Comparison of ENCODE assay signal across 24 mouse cellular contexts in genomic region chr3:60135801-60136200, GRCm38 (mm10). TPM values are rescaled to one million over a fixed set of nuclear protein-coding genes. Genes with fewer than 3 reads are reported as not detected.
DNase-seq lines count a peak whose midpoint lies in the region; ATAC-seq and TF ChIP-seq lines count a peak whose summit lies in the region.
"Had no signal": no experiment of that assay in that cellular context is flagged by ENCODE, and none has a peak within 500 bp of the region (broad histone marks: within the 10 kb centered on the region; RNA-seq: fewer than 3 reads in every experiment).

No protein-coding gene starts in this region.

- no peak overlapping the region for H3K4me2 ChIP-seq in embryonic facial prominence, embryonic 11.5 days (ENCODE audit: low read depth, low read length)
- H3K4me2 ChIP-seq in embryonic facial prominence, embryonic 15.5 days (replicated peaks): no peak overlapping the region
- H3K4me2 ChIP-seq in heart, embryonic 11.5 days: no peak overlapping the region
- no peak overlapping the region for H3K4me2 ChIP-seq in hindbrain, postnatal 0 days (ENCODE audit: low read depth, low read length)
- H3K4me2 ChIP-seq: forebrain, embryonic 15.5 days; hindbrain, embryonic 12.5 days had no signal

- DNase-seq in embryonic facial prominence, embryonic 11.5 days (ENCODE audit: low spot score): peak; percentile 38
- DNase-seq in embryonic facial prominence, embryonic 10.5 days (ENCODE audit: low spot score): no peak
- peak; percentile 32 for DNase-seq in 3T3-L1 (ENCODE audit: low read depth, low spot score)
- DNase-seq in Patski (ENCODE audit: low read depth, low spot score): no peak
- no peak for DNase-seq in heart, adult 9 months (ENCODE audit: low spot score in 2 of 2)
- DNase-seq in hindbrain, postnatal 0 days (ENCODE audit: low spot score): no peak
- DNase-seq: adrenal gland, postnatal 14 days; cerebellum, adult 11-12 months; cerebellum, adult 9-11 months; cerebellum, postnatal 36 days; gastrocnemius, postnatal 14 days; heart, postnatal 10 days; heart, postnatal 4 days; kidney, adult 2 months had no signal

- POLR2A ChIA-PET in Patski (lab: Charles Lee): no interaction called here

- CTCF ChIA-PET in Patski (lab: Charles Lee): interaction anchor here (1.5 kb wide), 1 partner anchor 12 kb away, joined by 3 read pairs; no protein-coding TSS in a partner anchor

- no peak overlapping the region for H3K27ac ChIP-seq in embryonic facial prominence, embryonic 11.5 days (replicated peaks; ENCODE audit: low read depth, low read length)
- H3K27ac ChIP-seq in embryonic facial prominence, embryonic 10.5 days (replicated peaks): no peak overlapping the region
- H3K27ac ChIP-seq in embryonic facial prominence, embryonic 15.5 days (replicated peaks): peak overlapping the region; percentile 85
- H3K27ac ChIP-seq in heart, embryonic 11.5 days (ENCODE audit: low read depth, low read length): no peak overlapping the region
- no peak overlapping the region for H3K27ac ChIP-seq in hindbrain, postnatal 0 days
- H3K27ac ChIP-seq: forebrain, embryonic 15.5 days; hindbrain, embryonic 12.5 days had no signal

- in situ Hi-C loops in Patski (cut with MboI; ENCODE audit: low pct_unique_long_range_greater_than_20kb): no loop called here

- no peak for TF ChIP-seq CTCF in Patski (IDR thresholded peaks at IDR 0.05)
- TF ChIP-seq CTCF in hindbrain, postnatal 0 days (IDR thresholded peaks at IDR 0.05; ENCODE audit: low read depth): no peak

- no peak overlapping the region for H3K9ac ChIP-seq in embryonic facial prominence, embryonic 11.5 days (replicated peaks; ENCODE audit: low read length)
- H3K9ac ChIP-seq in embryonic facial prominence, embryonic 15.5 days: no peak overlapping the region
- no peak overlapping the region for H3K9ac ChIP-seq in heart, embryonic 11.5 days (ENCODE audit: low read depth, low read length)
- no peak overlapping the region for H3K9ac ChIP-seq in hindbrain, postnatal 0 days (replicated peaks; ENCODE audit: low read length)
- H3K9ac ChIP-seq: forebrain, embryonic 15.5 days; hindbrain, embryonic 12.5 days had no signal

- WGBS in embryonic facial prominence, embryonic 11.5 days: 19% methylated on average over 2 of the region's 2 CpGs
- WGBS in embryonic facial prominence, embryonic 10.5 days: 42% methylated on average over 2 of the region's 2 CpGs
- WGBS in embryonic facial prominence, embryonic 15.5 days: 12% methylated on average over 2 of the region's 2 CpGs
- WGBS in heart, embryonic 11.5 days (ENCODE audit: insufficient replicate concordance): 43% methylated on average over 2 of the region's 2 CpGs
- 81% methylated on average over 2 of the region's 2 CpGs for WGBS in hindbrain, postnatal 0 days

- no peaks in the 10 kb centered on the region for H3K4me1 ChIP-seq in embryonic facial prominence, embryonic 11.5 days (ENCODE audit: control insufficient read depth, insufficient read depth, low read length)
- 0 out of 2 replicates have a peak, but pooled peaks cover 9% of the 10 kb centered on the region for H3K4me1 ChIP-seq in embryonic facial prominence, embryonic 10.5 days
- H3K4me1 ChIP-seq in embryonic facial prominence, embryonic 15.5 days: peaks cover 8% of the 10 kb centered on the region; the same call in 1 of the 2 replicates
- no peaks in the 10 kb centered on the region for H3K4me1 ChIP-seq in heart, embryonic 11.5 days (ENCODE audit: control insufficient read depth, insufficient read depth, low read length)
- no peaks in the 10 kb centered on the region for H3K4me1 ChIP-seq in hindbrain, postnatal 0 days (ENCODE audit: insufficient read depth, low read length)
- H3K4me1 ChIP-seq: forebrain, embryonic 15.5 days; hindbrain, embryonic 12.5 days had no signal

- no peaks in the 10 kb centered on the region for H3K9me3 ChIP-seq in embryonic facial prominence, embryonic 11.5 days (replicated peaks; ENCODE audit: control insufficient read depth, low read length)
- H3K9me3 ChIP-seq in embryonic facial prominence, embryonic 10.5 days: no peaks in the 10 kb centered on the region
- no peaks in the 10 kb centered on the region for H3K9me3 ChIP-seq in embryonic facial prominence, embryonic 15.5 days (replicated peaks)
- H3K9me3 ChIP-seq in heart, embryonic 11.5 days (replicated peaks; ENCODE audit: control insufficient read depth, low read length): no peaks in the 10 kb centered on the region
- H3K9me3 ChIP-seq in hindbrain, postnatal 0 days (ENCODE audit: low read length): no peaks in the 10 kb centered on the region
- H3K9me3 ChIP-seq: forebrain, embryonic 15.5 days; hindbrain, embryonic 12.5 days had no signal

- ATAC-seq in embryonic facial prominence, embryonic 11.5 days (replicated peaks; ENCODE audit: insufficient number of reproducible peaks, low FRiP score, low TSS enrichment, low read depth): no peak
- ATAC-seq in Patski: peak; percentile 48
- peak; percentile 57; the same call in 1 of the 2 replicates for ATAC-seq in embryonic facial prominence, embryonic 15.5 days (ENCODE audit: insufficient number of reproducible peaks, low FRiP score, low TSS enrichment, low read depth)
- ATAC-seq in heart, embryonic 11.5 days (replicated peaks; ENCODE audit: insufficient number of reproducible peaks, low FRiP score, low TSS enrichment): no peak
- ATAC-seq in hindbrain, postnatal 0 days: no peak
- ATAC-seq: activated CD4-positive, CD25-positive, alpha-beta regulatory T cell, adult 4 months; forebrain, embryonic 15.5 days; hindbrain, embryonic 16.5 days had no signal

- H3K36me3 ChIP-seq in embryonic facial prominence, embryonic 11.5 days (replicated peaks; ENCODE audit: control insufficient read depth, insufficient read depth, low read depth, low read length): no peaks in the 10 kb centered on the region
- H3K36me3 ChIP-seq in embryonic facial prominence, embryonic 10.5 days (replicated peaks): no peaks in the 10 kb centered on the region
- no peaks in the 10 kb centered on the region for H3K36me3 ChIP-seq in embryonic facial prominence, embryonic 15.5 days
- H3K36me3 ChIP-seq in heart, embryonic 11.5 days (ENCODE audit: control insufficient read depth, insufficient read depth, low read length): no peaks in the 10 kb centered on the region
- H3K36me3 ChIP-seq in hindbrain, postnatal 0 days (ENCODE audit: insufficient read depth, low read length): no peaks in the 10 kb centered on the region
- H3K36me3 ChIP-seq: forebrain, embryonic 15.5 days; hindbrain, embryonic 12.5 days had no signal

- H3K27me3 ChIP-seq in embryonic facial prominence, embryonic 11.5 days (ENCODE audit: control insufficient read depth, insufficient read depth, low read length): no peaks in the 10 kb centered on the region
- H3K27me3 ChIP-seq in embryonic facial prominence, embryonic 10.5 days (replicated peaks; ENCODE audit: low read depth, poor library complexity, severe bottlenecking): no peaks in the 10 kb centered on the region
- no peaks in the 10 kb centered on the region for H3K27me3 ChIP-seq in Patski
- no peaks in the 10 kb centered on the region for H3K27me3 ChIP-seq in embryonic facial prominence, embryonic 15.5 days
- H3K27me3 ChIP-seq in heart, embryonic 11.5 days (ENCODE audit: control insufficient read depth, insufficient read depth, low read length): no peaks in the 10 kb centered on the region
- no peaks in the 10 kb centered on the region for H3K27me3 ChIP-seq in hindbrain, postnatal 0 days (ENCODE audit: insufficient read depth, low read length)
- H3K27me3 ChIP-seq: forebrain, embryonic 15.5 days; hindbrain, embryonic 12.5 days had no signal

- no peak overlapping the region for H3K4me3 ChIP-seq in embryonic facial prominence, embryonic 11.5 days (ENCODE audit: low read depth, low read length)
- H3K4me3 ChIP-seq in embryonic facial prominence, embryonic 10.5 days: no peak overlapping the region
- no peak overlapping the region for H3K4me3 ChIP-seq in embryonic facial prominence, embryonic 15.5 days (replicated peaks)
- H3K4me3 ChIP-seq in heart, embryonic 11.5 days (ENCODE audit: low read depth, low read length): no peak overlapping the region
- H3K4me3 ChIP-seq in hindbrain, postnatal 0 days (ENCODE audit: low read length): no peak overlapping the region
- H3K4me3 ChIP-seq: forebrain, embryonic 15.5 days; hindbrain, embryonic 12.5 days had no signal

RNA-seq across cellular contexts. Expression of gene Sucnr1, which starts 54.1 kb away (rescaled TPM):
- polyA plus RNA-seq in embryonic facial prominence, embryonic 11.5 days (2014; fragmentation: Nextera tagmentation; extraction: Ambion mirVana): not detected in 2 replicates
- not detected in 2 replicates for polyA plus RNA-seq in embryonic facial prominence, embryonic 10.5 days (2016; fragmentation: Nextera tagmentation; extraction: Ambion mirVana)
- polyA plus RNA-seq in Patski (2021): not detected
- polyA plus RNA-seq in embryonic facial prominence, embryonic 15.5 days (2015; fragmentation: Nextera tagmentation; extraction: Ambion mirVana): 0.93 and 1.0 TPM in 2 replicates
- polyA plus RNA-seq in heart, embryonic 11.5 days (2014; fragmentation: Nextera tagmentation; extraction: Ambion mirVana): not detected in 2 replicates
- not detected in 2 replicates for total RNA-seq in hindbrain, postnatal 0 days (2014; rRNA removed)
- 0.11 TPM in 2 replicates for polyA plus RNA-seq in hindbrain, postnatal 0 days (2015; fragmentation: Nextera tagmentation; extraction: Ambion mirVana)
- total RNA-seq: ES-E14; granulocyte monocyte progenitor cell, adult 5-6 weeks; heart, adult 8-10 months; heart, postnatal 4 days had no signal
- polyA plus RNA-seq: activated CD4-positive, CD25-positive, alpha-beta regulatory T cell, adult 4 months; forebrain, embryonic 11.5 days; forebrain, embryonic 15.5 days; hindbrain, embryonic 12.5 days; hindbrain, embryonic 16.5 days had no signal

Comparison
In these comparisons a context has a peak if more than half of its experiments do, and no peak if none do; other contexts are left out.
1. ATAC-seq: peak in Patski (single experiment) and embryonic facial prominence, embryonic 15.5 days (single experiment); none in embryonic facial prominence, embryonic 11.5 days (single experiment), heart, embryonic 11.5 days (single experiment) and hindbrain, postnatal 0 days (single experiment).
2. DNase-seq: peak in embryonic facial prominence, embryonic 11.5 days (single experiment) and 3T3-L1 (single experiment); none in embryonic facial prominence, embryonic 10.5 days (single experiment), Patski (single experiment), heart, adult 9 months (0 of 2) and hindbrain, postnatal 0 days (single experiment).